In the genomic region with DNA sequence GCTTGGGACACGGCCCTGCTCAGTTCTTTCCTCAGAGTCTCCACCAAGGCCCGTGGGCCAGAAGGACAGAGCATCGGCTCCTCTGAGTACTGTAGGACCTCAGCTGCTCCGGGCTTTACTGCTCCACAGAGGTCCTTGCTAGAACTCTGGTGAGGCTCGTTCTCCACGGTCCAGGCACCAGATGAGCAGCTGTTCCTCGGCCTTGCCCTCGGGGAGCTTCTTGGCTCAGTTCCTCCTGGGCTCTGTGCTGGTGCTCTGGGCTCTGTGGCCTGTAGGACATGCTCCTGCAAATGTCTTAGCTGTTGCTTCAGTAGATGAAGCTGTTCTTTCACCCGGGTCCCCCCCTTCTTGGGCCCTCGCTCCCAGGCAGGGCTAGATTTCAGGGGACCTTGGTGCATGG, we compare ENCODE assay signal across 9 mouse cellular contexts. TPM values are rescaled to one million over a fixed set of nuclear protein-coding genes. Genes with fewer than 3 reads are reported as not detected.
DNase-seq lines count a peak whose midpoint lies in the region; ATAC-seq and TF ChIP-seq lines count a peak whose summit lies in the region.
"Had no signal": no experiment of that assay in that cellular context is flagged by ENCODE, and none has a peak within 500 bp of the region (broad histone marks: within the 10 kb centered on the region; RNA-seq: fewer than 3 reads in every experiment).

No protein-coding gene starts in this region.

- WGBS in heart, embryonic 12.5 days, result 79% methylated on average over 10 of the region's 10 CpGs
- WGBS in limb, embryonic 12.5 days, result 73% methylated on average over 10 of the region's 10 CpGs
- 82% methylated on average over 10 of the region's 10 CpGs for WGBS in forebrain, embryonic 15.5 days

- H3K9me3 ChIP-seq in heart, embryonic 12.5 days (replicated peaks), result no peaks in the 10 kb centered on the region
- no peaks in the 10 kb centered on the region for H3K9me3 ChIP-seq in limb, embryonic 12.5 days
- no peaks in the 10 kb centered on the region for H3K9me3 ChIP-seq in forebrain, embryonic 15.5 days

- no peak overlapping the region for H3K4me3 ChIP-seq in heart, embryonic 12.5 days
- H3K4me3 ChIP-seq in C2C12 (ENCODE audit: insufficient read depth, poor library complexity, severe bottlenecking), result no peak overlapping the region
- no peak overlapping the region for H3K4me3 ChIP-seq in limb, embryonic 12.5 days (replicated peaks)
- no peak overlapping the region for H3K4me3 ChIP-seq in forebrain, embryonic 15.5 days

- peak; percentile 97 for DNase-seq in heart, adult 11 months
- DNase-seq in gastrocnemius, postnatal 14 days, result peak; percentile 83
- DNase-seq in thymus, postnatal 4 days, result no peak
- DNase-seq in right cerebral cortex, postnatal 25 days, result no peak

- H3K4me2 ChIP-seq in heart, embryonic 12.5 days, result no peak overlapping the region
- no peak overlapping the region for H3K4me2 ChIP-seq in limb, embryonic 12.5 days
- no peak overlapping the region for H3K4me2 ChIP-seq in forebrain, embryonic 15.5 days (replicated peaks)

- intact Hi-C loops in gastrocnemius, postnatal 14 days (cut with DNase I; ENCODE audit: low total_unique reads), result no loop called here

- 0 out of 2 replicates have a peak, but pooled peaks cover under 1% of the 10 kb centered on the region for H3K36me3 ChIP-seq in heart, embryonic 12.5 days
- no peaks in the 10 kb centered on the region for H3K36me3 ChIP-seq in C2C12 (ENCODE audit: control insufficient read depth, insufficient read depth)
- H3K36me3 ChIP-seq in limb, embryonic 12.5 days, result peaks cover 8% of the 10 kb centered on the region
- no peaks in the 10 kb centered on the region for H3K36me3 ChIP-seq in forebrain, embryonic 15.5 days

- no peaks in the 10 kb centered on the region for H3K27me3 ChIP-seq in heart, embryonic 12.5 days (replicated peaks)
- no peaks in the 10 kb centered on the region for H3K27me3 ChIP-seq in C2C12 (ENCODE audit: control insufficient read depth, insufficient read depth, insufficient read length)
- no peaks in the 10 kb centered on the region for H3K27me3 ChIP-seq in limb, embryonic 12.5 days
- no peaks in the 10 kb centered on the region for H3K27me3 ChIP-seq in forebrain, embryonic 15.5 days
- H3K27me3 ChIP-seq: CH12.LX had no signal

- peaks cover 8% of the 10 kb centered on the region for H3K4me1 ChIP-seq in heart, embryonic 12.5 days (replicated peaks)
- peaks cover 25% of the 10 kb centered on the region for H3K4me1 ChIP-seq in limb, embryonic 12.5 days (replicated peaks)
- H3K4me1 ChIP-seq in forebrain, embryonic 15.5 days, result peaks cover 5% of the 10 kb centered on the region; the same call in 1 of the 2 replicates

- TF ChIP-seq CTCF in C2C12 (IDR thresholded peaks at IDR 0.05; ENCODE audit: control insufficient read depth, insufficient read depth, insufficient read length), result no peak

- H3ac ChIP-seq in C2C12 (ENCODE audit: control insufficient read depth, insufficient read length, low read depth), result peak overlapping the region; percentile 66

- H3K9ac ChIP-seq in heart, embryonic 12.5 days, result no peak overlapping the region
- no peak overlapping the region for H3K9ac ChIP-seq in limb, embryonic 12.5 days (replicated peaks)
- no peak overlapping the region for H3K9ac ChIP-seq in forebrain, embryonic 15.5 days (replicated peaks)

- H3K79me2 ChIP-seq in C2C12 (ENCODE audit: control insufficient read depth, insufficient read depth), result no peaks in the 10 kb centered on the region

- H3K27ac ChIP-seq in heart, embryonic 12.5 days (ENCODE audit: poor library complexity, severe bottlenecking), result no peak overlapping the region
- H3K27ac ChIP-seq in limb, embryonic 12.5 days, result peak overlapping the region; percentile 26; the same call in 1 of the 2 replicates
- H3K27ac ChIP-seq in forebrain, embryonic 15.5 days (replicated peaks), result no peak overlapping the region

- H3K79me3 ChIP-seq in C2C12 (ENCODE audit: low read depth), result no peaks in the 10 kb centered on the region

- ATAC-seq in heart, embryonic 12.5 days (ENCODE audit: insufficient number of reproducible peaks, low FRiP score), result no peak
- no peak for ATAC-seq in limb, embryonic 12.5 days (ENCODE audit: insufficient number of reproducible peaks, insufficient read depth, low FRiP score, low TSS enrichment, low read depth)
- ATAC-seq in forebrain, embryonic 15.5 days (replicated peaks), result no peak

TF ChIP-seq in C2C12, 6 proteins besides CTCF, POLR2A, EP300 and RAD21:
- no peak for TF ChIP-seq MYOG (IDR thresholded peaks at IDR 0.05; ENCODE audit: control insufficient read depth, extremely low read depth, insufficient read length)
- TF ChIP-seq FOSL1 (IDR thresholded peaks at IDR 0.05; ENCODE audit: insufficient read depth, low read length, poor library complexity, severe bottlenecking), result no peak
- no peak for TF ChIP-seq USF1 (IDR thresholded peaks at IDR 0.05; ENCODE audit: low read depth)
- TF ChIP-seq MAX (IDR thresholded peaks at IDR 0.05), result no peak
- TF ChIP-seq CEBPB (IDR thresholded peaks at IDR 0.05; ENCODE audit: low read depth), result no peak
- peak; percentile 46 for TF ChIP-seq MYOD1 (IDR thresholded peaks at IDR 0.05; ENCODE audit: control insufficient read depth, insufficient read length, low read depth)

RNA-seq across cellular contexts. Expression of a gene that starts 15.9 kb away (rescaled TPM):
- polyA plus RNA-seq in heart, embryonic 12.5 days (2016; fragmentation: Nextera tagmentation; extraction: Ambion mirVana), result 1.1 and 2.8 TPM in 2 replicates
- polyA plus RNA-seq in C2C12 (2012; fragmentation: generic; extraction: Trizol), result 2.0 TPM
- total RNA-seq in gastrocnemius, postnatal 14 days (2021), result 1 to 10 TPM; 2.1 to 2.2 TPM
- 3.0 and 4.2 TPM in 2 replicates for polyA plus RNA-seq in limb, embryonic 12.5 days (2016; fragmentation: Nextera tagmentation; extraction: Ambion mirVana)
- polyA plus RNA-seq in forebrain, embryonic 15.5 days (2015; fragmentation: Nextera tagmentation; extraction: Ambion mirVana), result 1.7 and 1.8 TPM in 2 replicates

RNA-seq across cellular contexts. Expression of a gene that starts 15.9 kb away (rescaled TPM):
- 197 and 203 TPM in 2 replicates for polyA plus RNA-seq in heart, embryonic 12.5 days (2016; fragmentation: Nextera tagmentation; extraction: Ambion mirVana)
- 167 TPM for polyA plus RNA-seq in C2C12 (2012; fragmentation: generic; extraction: Trizol)
- total RNA-seq in gastrocnemius, postnatal 14 days (2021), result 100 to 1,000 TPM; 291 to 372 TPM
- 113 and 115 TPM in 2 replicates for polyA plus RNA-seq in limb, embryonic 12.5 days (2016; fragmentation: Nextera tagmentation; extraction: Ambion mirVana)
- 96.3 and 99.7 TPM in 2 replicates for polyA plus RNA-seq in forebrain, embryonic 15.5 days (2015; fragmentation: Nextera tagmentation; extraction: Ambion mirVana)

RNA-seq across cellular contexts. Expression of a gene that starts 56.4 kb away (rescaled TPM):
- 1.2 and 1.6 TPM in 2 replicates for polyA plus RNA-seq in heart, embryonic 12.5 days (2016; fragmentation: Nextera tagmentation; extraction: Ambion mirVana)
- 0.39 TPM for polyA plus RNA-seq in C2C12 (2012; fragmentation: generic; extraction: Trizol)
- total RNA-seq in gastrocnemius, postnatal 14 days (2021), result under 1 TPM; 0.51 to 0.89 TPM
- 0.46 and 0.56 TPM in 2 replicates for polyA plus RNA-seq in limb, embryonic 12.5 days (2016; fragmentation: Nextera tagmentation; extraction: Ambion mirVana)
- 19.8 and 22.2 TPM in 2 replicates for polyA plus RNA-seq in forebrain, embryonic 15.5 days (2015; fragmentation: Nextera tagmentation; extraction: Ambion mirVana)

Comparison
In these comparisons a context has a peak if more than half of its experiments do, and no peak if none do; other contexts are left out.
1. DNase-seq: peak in heart, adult 11 months (single experiment) and gastrocnemius, postnatal 14 days (single experiment); none in thymus, postnatal 4 days (single experiment) and right cerebral cortex, postnatal 25 days (single experiment).